Mouse (Mus musculus) ovary, postnatal 14 days (tissue): ENCODE data around the gene F5.
A peak's percentile ranks its signal among the peaks of the same experiment; 100 is the strongest.

Experiments
- DNase-seq: peaks from one replicate; pipeline ENCODE4 v3.0.0; 2022; ENCODE audit warnings: low spot score

Gene F5

DNA sequence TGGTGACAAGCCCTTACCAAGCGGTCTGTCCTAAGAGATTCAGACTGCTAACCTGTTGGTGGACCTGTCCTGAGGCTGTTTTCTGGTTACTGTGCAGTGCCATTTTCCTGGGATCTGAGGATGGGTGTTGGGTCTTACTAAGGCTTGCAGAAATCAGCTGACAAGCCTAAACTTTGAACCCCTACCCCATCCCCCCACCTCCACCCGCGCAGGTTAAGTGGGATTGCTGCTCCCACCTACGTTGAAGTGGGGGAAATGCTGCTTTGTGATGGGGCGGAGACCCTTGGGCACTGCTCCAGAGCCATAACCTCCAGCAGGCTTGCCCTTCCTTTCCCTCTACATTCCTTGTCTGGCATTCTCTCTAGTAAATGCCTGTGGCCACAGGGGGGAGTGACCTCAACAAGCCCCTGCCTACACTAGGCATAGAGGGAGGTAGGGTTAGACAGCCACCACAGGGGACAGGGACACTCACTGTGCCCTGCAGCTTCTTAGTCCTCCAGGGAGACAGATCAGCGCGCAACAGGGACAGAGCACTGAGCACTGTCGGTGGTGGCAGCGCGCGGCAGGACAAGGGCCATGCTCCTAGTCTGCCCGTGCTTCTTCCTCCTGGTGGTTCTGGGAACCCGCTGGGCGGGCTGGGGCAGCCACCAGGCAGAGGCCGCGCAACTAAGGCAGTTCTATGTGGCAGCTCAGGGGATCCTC, at the start of gene F5:
TSS of gene F5 (plus strand) at position 452 of the 702 bp plus-strand sequence.
- DNase-seq, result no peak

DNA sequence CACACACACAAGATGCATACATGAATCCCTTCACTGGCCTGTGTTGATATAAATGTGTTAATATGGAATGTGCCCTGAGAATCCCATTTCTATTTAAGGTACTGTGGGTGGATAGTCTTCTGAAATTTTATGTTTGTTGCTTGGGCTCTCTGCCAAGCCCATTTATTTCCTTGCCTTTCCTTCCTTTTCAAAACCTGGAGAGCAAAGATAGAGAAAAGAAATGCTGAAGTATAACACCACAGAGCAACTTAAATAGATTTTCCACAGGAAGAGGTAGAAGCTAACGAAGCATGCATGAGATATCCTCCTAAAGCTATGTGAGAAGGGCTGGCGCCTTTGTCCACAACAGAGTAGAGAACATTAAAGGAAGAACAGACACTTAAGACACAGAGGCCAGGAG, 41.9 kb upstream of the F5 start:
- DNase-seq, result no peak

GRCm38 (mm10) chr1:164110591-164111329, 40.9 kb upstream of the F5 start:
- no peak for DNase-seq

DNA sequence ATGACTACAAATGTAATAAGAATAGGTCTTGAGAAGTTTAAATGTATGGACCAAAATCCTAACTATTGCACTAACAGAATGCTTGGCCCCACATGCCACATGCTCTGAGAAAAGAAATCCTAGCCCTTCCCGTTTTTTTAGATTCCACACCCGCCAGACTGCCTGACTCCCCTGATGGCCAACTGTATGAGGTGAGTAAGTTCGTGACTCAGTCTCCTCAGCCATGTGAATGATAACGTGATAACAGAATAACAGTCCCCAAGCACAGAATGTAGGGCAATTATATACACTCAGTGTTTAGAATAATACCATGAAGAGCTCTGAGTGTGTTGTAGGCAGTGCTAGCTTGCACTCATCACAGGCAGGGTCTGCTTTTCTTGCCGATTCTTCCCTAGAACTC, 37.4 kb upstream of the F5 start:
- no peak for DNase-seq

DNA sequence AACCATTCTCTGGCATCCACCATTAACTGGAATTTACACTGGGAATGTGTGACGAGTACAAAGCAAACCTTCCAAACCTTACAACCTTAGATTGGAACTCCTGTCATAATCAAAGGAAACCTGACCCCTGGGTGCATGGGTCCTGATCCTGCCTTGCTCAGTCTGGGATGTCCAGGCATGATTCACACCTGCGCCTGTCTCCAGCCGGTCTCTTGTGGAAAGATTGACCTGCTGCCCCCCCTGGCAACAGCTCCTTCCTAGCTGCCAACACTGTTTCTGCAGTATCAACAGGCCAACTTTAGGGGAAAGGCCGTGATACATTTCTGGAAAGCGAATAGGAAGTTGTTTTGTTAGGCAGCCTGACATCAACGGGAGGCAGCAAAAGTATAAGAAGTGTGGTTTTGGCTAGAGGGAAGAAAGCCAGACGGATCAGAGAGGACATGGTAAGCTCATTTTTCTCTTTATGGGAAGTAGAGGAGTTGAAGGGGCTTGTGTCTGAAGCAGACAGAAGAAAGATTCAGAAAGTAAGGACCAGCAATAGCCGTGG, 36.6 kb upstream of the F5 start, which contains the start of gene Selp:
TSS of gene Selp (plus strand) at position 318 of the 547 bp plus-strand sequence.
- no peak for DNase-seq

GRCm38 (mm10) chr1:164115647-164116046, 36.0 kb upstream of the F5 start:
- no peak for DNase-seq

GRCm38 (mm10) chr1:164117869-164118268, 33.8 kb upstream of the F5 start:
- DNase-seq, result no peak

DNA sequence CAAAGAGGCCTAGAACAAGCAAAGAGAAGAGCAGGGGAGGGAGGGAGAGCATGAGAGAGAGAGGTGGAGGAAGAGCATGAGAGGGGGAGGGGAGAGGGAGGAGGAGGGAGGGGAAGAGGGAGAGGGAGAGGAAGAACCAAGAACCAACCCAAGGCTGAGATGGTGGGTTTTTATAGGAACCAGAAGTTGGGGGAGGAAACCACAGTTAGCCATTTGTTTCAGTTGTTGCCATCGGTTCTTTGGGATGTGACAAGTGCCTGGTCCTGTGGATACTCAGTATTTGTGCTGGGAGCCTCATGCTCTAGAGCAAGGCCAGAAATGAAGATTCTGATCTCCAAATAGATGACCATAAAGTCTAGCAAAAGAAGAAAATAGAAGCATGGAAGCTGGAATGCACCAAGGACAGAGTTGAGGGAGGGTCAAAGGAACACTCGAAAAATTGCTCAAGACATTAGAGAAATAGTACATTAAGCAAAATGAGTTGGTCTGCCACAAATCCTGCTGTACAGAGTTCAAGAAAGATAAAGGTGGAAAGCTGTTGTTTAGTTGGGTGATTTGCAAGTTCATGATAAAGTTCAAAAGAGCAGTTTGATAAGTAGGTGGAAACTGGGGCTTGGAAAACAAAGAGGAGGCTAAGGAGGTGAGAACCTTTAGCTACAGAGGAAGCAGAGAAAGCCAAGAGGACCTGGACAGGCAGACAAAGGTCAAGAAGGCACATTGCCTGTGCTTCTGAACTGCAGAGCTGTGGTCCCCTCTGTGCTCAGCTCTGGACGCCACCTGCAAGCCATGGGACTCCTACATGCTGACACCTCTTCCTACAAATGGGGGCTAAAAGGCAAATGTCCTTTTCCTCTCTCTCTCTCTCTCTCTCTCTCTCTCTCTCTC, 31.5 kb upstream of the F5 start:
- DNase-seq, result no peak

GRCm38 (mm10) chr1:164120777-164121158, 30.9 kb upstream of the F5 start:
- DNase-seq, result no peak

DNA sequence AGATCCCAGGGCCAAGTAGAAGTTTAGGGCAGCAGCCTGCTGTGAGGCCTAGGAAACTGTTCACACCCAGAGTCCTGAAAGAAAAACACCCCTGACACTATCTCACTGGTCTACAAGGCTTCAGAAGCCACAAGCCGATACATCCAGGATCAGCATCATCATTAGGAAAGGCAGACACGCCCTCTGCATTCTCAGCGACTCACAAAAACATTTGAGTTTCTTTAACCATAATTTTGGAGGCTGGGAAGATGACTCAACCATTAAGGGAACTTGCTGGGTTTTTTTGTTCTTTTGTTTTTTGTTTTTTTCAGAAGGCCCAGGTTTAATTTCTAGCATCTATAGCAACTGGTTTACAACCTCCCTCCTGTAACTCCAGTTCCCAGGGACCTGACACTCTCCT, 27.8 kb upstream of the F5 start:
- no peak for DNase-seq

DNA sequence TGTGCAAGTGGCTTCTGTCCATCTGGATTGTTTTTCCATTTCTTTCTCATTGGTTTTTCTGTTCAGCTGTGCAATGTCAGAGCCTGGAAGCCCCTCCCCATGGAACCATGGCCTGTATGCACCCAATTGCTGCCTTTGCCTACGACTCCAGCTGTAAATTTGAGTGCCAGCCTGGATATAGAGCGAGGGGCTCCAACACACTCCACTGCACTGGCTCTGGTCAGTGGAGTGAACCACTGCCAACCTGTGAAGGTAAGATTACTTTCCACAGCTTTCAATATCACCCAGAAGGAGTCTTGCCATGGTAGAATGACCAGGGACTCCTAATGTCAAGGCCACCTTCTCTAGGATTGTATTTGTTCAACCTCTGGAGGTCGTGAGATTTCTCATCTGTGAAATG, 21.6 kb upstream of the F5 start:
- DNase-seq, result no peak

DNA sequence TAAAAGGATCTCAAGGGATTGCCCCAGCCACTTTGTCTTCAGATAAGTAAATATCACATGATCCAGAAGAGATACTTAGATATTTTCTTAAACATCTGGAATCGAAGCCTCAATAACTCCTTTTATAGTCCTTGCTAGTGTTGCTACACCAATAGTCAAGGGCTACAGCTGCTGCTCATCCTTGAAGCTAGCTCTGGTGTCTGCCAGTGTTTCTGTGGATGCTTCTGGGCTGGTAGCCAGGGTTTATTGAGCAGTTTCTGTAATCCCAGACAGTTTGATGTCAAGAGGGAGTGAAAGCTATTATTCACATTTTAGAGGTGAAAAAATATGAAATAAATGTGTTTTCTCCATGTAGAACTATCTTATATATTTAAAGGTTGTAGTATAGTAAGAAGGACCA, 19.0 kb upstream of the F5 start:
- no peak for DNase-seq

- DNase-seq, result no peak
Measured at GRCm38 (mm10) chr1:164134101-164134500, 17.5 kb upstream of the F5 start.

- no peak for DNase-seq
Measured at GRCm38 (mm10) chr1:164135360-164135759, 16.3 kb upstream of the F5 start.

- no peak for DNase-seq
Measured at GRCm38 (mm10) chr1:164135960-164136359, 15.7 kb upstream of the F5 start.

- DNase-seq, result no peak
Measured at GRCm38 (mm10) chr1:164136636-164137035, 15.0 kb upstream of the F5 start.

GRCm38 (mm10) chr1:164138365-164139130, 13.1 kb upstream of the F5 start:
- peak; percentile 82 for DNase-seq

DNA sequence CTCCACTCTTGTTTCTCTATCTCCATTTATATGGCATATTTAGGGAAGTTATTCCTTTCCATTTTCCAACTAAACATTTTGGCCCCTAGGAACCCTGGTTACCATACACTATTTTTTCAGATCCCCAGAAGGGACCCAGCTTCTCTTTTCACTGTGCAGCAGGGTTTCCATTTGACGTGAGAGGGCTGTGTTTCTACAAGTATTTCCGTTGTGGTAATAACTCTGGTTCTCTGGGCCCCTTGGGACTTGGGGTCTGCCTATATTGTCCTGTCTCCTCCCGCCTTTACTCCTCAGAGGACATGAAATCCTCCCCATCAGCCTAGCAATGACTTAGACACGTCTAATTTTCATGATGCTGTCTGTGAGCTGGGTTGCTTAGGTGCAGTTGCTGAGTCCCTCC, 12.2 kb upstream of the F5 start:
- DNase-seq, result no peak

DNA sequence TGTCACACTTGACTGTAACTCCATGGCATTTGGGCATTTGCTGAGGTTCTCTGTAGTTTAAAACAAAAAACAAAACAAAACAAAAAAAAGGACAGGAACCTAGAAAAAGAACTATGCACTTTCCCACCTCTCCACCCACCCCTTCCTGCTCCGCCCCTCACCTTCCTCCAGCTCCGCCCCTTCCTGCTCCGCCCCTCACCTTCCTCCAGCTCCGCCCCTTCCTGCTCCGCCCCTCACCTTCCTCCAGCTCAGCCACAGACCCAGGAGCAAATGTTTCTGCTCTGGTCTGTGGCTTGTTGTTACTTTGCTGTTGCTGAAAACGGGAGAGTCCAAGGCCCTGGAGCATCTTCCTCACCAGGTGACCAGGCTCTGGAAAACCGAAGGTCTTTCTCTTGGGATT, 2.6 kb upstream of the F5 start:
- DNase-seq, result no peak

GRCm38 (mm10) chr1:164152836-164153235, 1.2 kb downstream of the F5 start:
- DNase-seq, result no peak

DNA sequence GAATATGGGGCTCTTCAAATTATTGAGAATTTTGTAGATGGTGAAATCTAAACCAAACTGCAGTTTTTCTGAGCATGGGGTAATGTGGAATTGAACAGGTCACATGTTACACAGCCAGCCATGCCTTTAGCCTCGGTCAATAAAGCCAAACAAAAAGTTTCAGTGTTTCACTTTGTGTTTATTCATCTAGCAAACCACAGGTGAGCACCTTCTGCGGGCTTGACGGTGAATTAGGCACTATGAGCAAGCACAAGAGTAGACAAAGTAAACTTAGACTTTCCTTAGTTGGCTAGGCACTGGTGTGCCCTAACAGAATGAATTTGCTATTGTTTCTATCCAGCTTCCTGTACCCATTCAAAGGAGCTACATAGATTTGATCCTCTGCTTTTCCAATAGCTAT, 3.3 kb downstream of the F5 start:
- DNase-seq, result no peak

DNA sequence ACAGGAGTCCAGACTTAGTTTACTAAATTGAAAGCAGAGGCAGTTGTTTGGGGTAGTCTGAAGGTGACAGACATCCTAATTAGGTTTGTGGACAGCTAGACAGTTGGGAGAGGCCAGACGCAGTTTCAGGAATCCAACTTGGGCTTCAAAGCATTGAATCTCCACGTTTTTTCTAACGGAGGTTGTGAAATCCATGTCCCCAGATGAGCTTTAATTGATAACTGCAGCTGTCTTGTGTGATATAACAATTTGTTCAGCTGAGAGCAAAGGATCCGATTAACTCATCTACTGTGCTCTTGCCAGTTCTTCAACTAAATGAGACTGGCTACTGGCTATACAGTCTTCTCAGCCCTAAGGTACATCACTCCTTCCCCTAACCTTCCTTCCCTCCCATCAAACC, 6.9 kb downstream of the F5 start:
- no peak for DNase-seq
